Comparison of ENCODE assay signal across 16 mouse cellular contexts in the genomic region with DNA sequence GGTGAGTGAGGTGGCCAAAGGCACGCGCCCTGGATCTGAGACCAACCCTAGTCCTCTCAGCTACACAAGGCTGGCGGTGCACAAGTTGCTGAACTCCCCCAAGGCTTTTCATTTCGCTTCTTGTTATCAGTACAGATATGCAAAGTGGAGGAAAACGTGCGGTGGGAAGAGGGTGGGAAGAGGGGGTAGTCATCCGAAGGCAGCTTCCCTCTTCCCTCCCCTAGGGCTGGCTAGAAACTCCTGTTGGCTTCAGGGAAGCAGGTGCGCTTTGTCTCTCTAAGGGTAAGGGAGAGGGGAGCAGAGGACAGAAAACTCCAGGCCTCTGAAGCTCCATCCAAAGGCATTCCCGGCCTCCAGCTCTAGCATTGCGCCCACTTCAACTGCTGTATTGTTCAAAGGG. TPM values are rescaled to one million over a fixed set of nuclear protein-coding genes. Genes with fewer than 3 reads are reported as not detected.
DNase-seq lines count a peak whose midpoint lies in the region; ATAC-seq and TF ChIP-seq lines count a peak whose summit lies in the region.
"Had no signal": no experiment of that assay in that cellular context is flagged by ENCODE, and none has a peak within 500 bp of the region (broad histone marks: within the 10 kb centered on the region; RNA-seq: fewer than 3 reads in every experiment).

No protein-coding gene starts in this region.

- H3K4me1 ChIP-seq in forebrain, embryonic 13.5 days = peaks cover 44% of the 10 kb centered on the region
- peaks cover 18% of the 10 kb centered on the region for H3K4me1 ChIP-seq in forebrain, postnatal 0 days (ENCODE audit: insufficient read depth)
- peaks cover 63% of the 10 kb centered on the region for H3K4me1 ChIP-seq in E14TG2a.4 (replicated peaks; ENCODE audit: low read depth, low read length)
- peaks cover 63% of the 10 kb centered on the region for H3K4me1 ChIP-seq in liver, embryonic 13.5 days (replicated peaks)

- no peaks in the 10 kb centered on the region for H3K9me3 ChIP-seq in forebrain, embryonic 13.5 days (replicated peaks)
- H3K9me3 ChIP-seq in forebrain, postnatal 0 days (ENCODE audit: low read length) = no peaks in the 10 kb centered on the region
- H3K9me3 ChIP-seq in E14TG2a.4 (ENCODE audit: low read length) = no peaks in the 10 kb centered on the region
- H3K9me3 ChIP-seq in liver, embryonic 13.5 days (replicated peaks) = no peaks in the 10 kb centered on the region
- H3K9me3 ChIP-seq: limb, embryonic 12.5 days; midbrain, embryonic 12.5 days had no signal

- no peak overlapping the region for H3K27ac ChIP-seq in forebrain, embryonic 13.5 days
- H3K27ac ChIP-seq in forebrain, postnatal 0 days (ENCODE audit: low read depth, low read length) = no peak overlapping the region
- peak overlapping the region; percentile 96 for H3K27ac ChIP-seq in liver, embryonic 13.5 days
- H3K27ac ChIP-seq: limb, embryonic 12.5 days; midbrain, embryonic 12.5 days had no signal

- no peak overlapping the region for H3K4me3 ChIP-seq in forebrain, embryonic 13.5 days
- no peak overlapping the region for H3K4me3 ChIP-seq in forebrain, postnatal 0 days (ENCODE audit: low read depth, low read length)
- H3K4me3 ChIP-seq in E14TG2a.4 (replicated peaks; ENCODE audit: low read length) = peak overlapping the region; percentile 74
- H3K4me3 ChIP-seq in liver, embryonic 13.5 days (replicated peaks) = peak overlapping the region; percentile 93
- H3K4me3 ChIP-seq: limb, embryonic 12.5 days; midbrain, embryonic 12.5 days had no signal

- no peak for ATAC-seq in forebrain, embryonic 13.5 days
- ATAC-seq in forebrain, postnatal 0 days = no peak
- ATAC-seq in liver, embryonic 13.5 days (ENCODE audit: low read depth) = no peak
- ATAC-seq: inflammation-experienced regulatory T-cells, adult 6 months had no signal

- no peak overlapping the region; the same call in 1 of the 2 replicates for H3K4me2 ChIP-seq in forebrain, embryonic 13.5 days
- no peak overlapping the region for H3K4me2 ChIP-seq in forebrain, postnatal 0 days (ENCODE audit: low read depth)
- peak overlapping the region; percentile 99 for H3K4me2 ChIP-seq in liver, embryonic 13.5 days
- H3K4me2 ChIP-seq: limb, embryonic 12.5 days; midbrain, embryonic 12.5 days had no signal

- H3K9ac ChIP-seq in forebrain, embryonic 13.5 days = peak overlapping the region; percentile 31; the same call in 1 of the 2 replicates
- H3K9ac ChIP-seq in forebrain, postnatal 0 days = no peak overlapping the region
- H3K9ac ChIP-seq in liver, embryonic 13.5 days = peak overlapping the region; percentile 96
- H3K9ac ChIP-seq: limb, embryonic 12.5 days; midbrain, embryonic 12.5 days had no signal

- peaks cover 66% of the 10 kb centered on the region for H3K27me3 ChIP-seq in forebrain, embryonic 13.5 days
- peaks cover 34% of the 10 kb centered on the region for H3K27me3 ChIP-seq in forebrain, postnatal 0 days (ENCODE audit: insufficient read depth, low read length)
- no peaks in the 10 kb centered on the region for H3K27me3 ChIP-seq in E14TG2a.4 (ENCODE audit: insufficient read depth, low read length)
- H3K27me3 ChIP-seq in liver, embryonic 13.5 days = peaks cover 11% of the 10 kb centered on the region

- no peak for DNase-seq in forebrain, postnatal 0 days
- peak; percentile 40 for DNase-seq in Muller cell, postnatal 12 days (ENCODE audit: inconsistent ontology term)
- DNase-seq in liver, embryonic 13.5 days = no peak
- DNase-seq in frontal cortex, postnatal 14 days (ENCODE audit: low spot score in 2 of 2) = no peak
- DNase-seq in spleen, adult 18-20 months = no peak
- no peak for DNase-seq in adrenal gland, postnatal 36 days
- DNase-seq: B cell, adult 2 months; cerebellum, adult 11-12 months; kidney, postnatal 14 days; lung, postnatal 10 days; thymus, postnatal 14 days had no signal

- no peak for TF ChIP-seq CTCF in forebrain, postnatal 0 days (IDR thresholded peaks at IDR 0.05; ENCODE audit: low read depth)
- no peak for TF ChIP-seq CTCF in E14TG2a.4 (conservative IDR thresholded peaks at IDR 0.05; ENCODE audit: low read length)

- 36% methylated on average over 10 of the region's 10 CpGs for whole genome bisulfite sequencing in forebrain, embryonic 13.5 days
- WGBS in forebrain, postnatal 0 days = 52% methylated on average over 10 of the region's 10 CpGs
- WGBS in liver, embryonic 13.5 days (ENCODE audit: insufficient replicate concordance) = 38% methylated on average over 10 of the region's 10 CpGs

- H3K36me3 ChIP-seq in forebrain, embryonic 13.5 days (ENCODE audit: poor library complexity, severe bottlenecking) = no peaks in the 10 kb centered on the region
- no peaks in the 10 kb centered on the region for H3K36me3 ChIP-seq in forebrain, postnatal 0 days (ENCODE audit: insufficient read depth)
- H3K36me3 ChIP-seq in E14TG2a.4 (ENCODE audit: insufficient read depth, low read length) = peaks cover 85% of the 10 kb centered on the region
- H3K36me3 ChIP-seq in liver, embryonic 13.5 days = peaks cover 61% of the 10 kb centered on the region
- H3K36me3 ChIP-seq: limb, embryonic 12.5 days; midbrain, embryonic 12.5 days had no signal

RNA-seq across cellular contexts. Expression of a gene that starts 5.4 kb away (rescaled TPM):
- polyA plus RNA-seq in forebrain, embryonic 13.5 days (2015; fragmentation: Nextera tagmentation; extraction: Ambion mirVana) = 0.56 and 0.65 TPM in 2 replicates
- 1.6 and 4.7 TPM in 2 replicates for total RNA-seq in forebrain, postnatal 0 days (2014; rRNA removed)
- 0.21 and 0.35 TPM in 2 replicates for polyA plus RNA-seq in forebrain, postnatal 0 days (2015; fragmentation: Nextera tagmentation; extraction: Ambion mirVana)
- polyA plus RNA-seq in liver, embryonic 13.5 days (2015; fragmentation: Nextera tagmentation; extraction: Ambion mirVana) = 2.2 and 2.3 TPM in 2 replicates
- total RNA-seq in adrenal gland, postnatal 36 days (2021) = 10 to 100 TPM; 15.5 to 21.0 TPM

RNA-seq across cellular contexts. Expression of a gene that starts 41.9 kb away (rescaled TPM):
- polyA plus RNA-seq in forebrain, embryonic 13.5 days (2015; fragmentation: Nextera tagmentation; extraction: Ambion mirVana) = 4.2 and 4.3 TPM in 2 replicates
- 20.3 and 24.7 TPM in 2 replicates for total RNA-seq in forebrain, postnatal 0 days (2014; rRNA removed)
- 3.1 and 3.4 TPM in 2 replicates for polyA plus RNA-seq in forebrain, postnatal 0 days (2015; fragmentation: Nextera tagmentation; extraction: Ambion mirVana)
- polyA plus RNA-seq in liver, embryonic 13.5 days (2015; fragmentation: Nextera tagmentation; extraction: Ambion mirVana) = 0.87 and 1.1 TPM in 2 replicates
- total RNA-seq in adrenal gland, postnatal 36 days (2021) = 10 to 100 TPM; 15.2 to 18.9 TPM

Comparison
In these comparisons a context has a peak if more than half of its experiments do, and no peak if none do; other contexts are left out.
1. H3K4me3 ChIP-seq: peak in E14TG2a.4 (single experiment) and liver, embryonic 13.5 days (single experiment); none in forebrain, embryonic 13.5 days (single experiment) and forebrain, postnatal 0 days (single experiment).